Mouse (Mus musculus) right cerebral cortex, postnatal 25 days (tissue): Measurements from ENCODE around the gene Sh3gl1.
A peak's percentile ranks its signal among the peaks of the same experiment; 100 is the strongest.
"Not testable (repeated sequence)": the region's sequence is repeated elsewhere in the genome, so short reads cannot be mapped to it uniquely, and the experiment has no call there.

Source experiments
- DNase-seq: peaks from one replicate; pipeline ENCODE4 v3.0.0; 2022

Sh3gl1 gene

GRCm38 (mm10) chr17:56036176-56036900 is at the start of gene Sh3gl1:
Sh3gl1 (minus strand) TSS chr17:56036635.
- DNase-seq = peak; percentile 100

- DNase-seq = peak; percentile 42
Measured at GRCm38 (mm10) chr17:56080781-56081585, 44.5 kb upstream of the Sh3gl1 start.

GRCm38 (mm10) chr17:56079921-56080320 is 43.5 kb upstream of the Sh3gl1 start:
- DNase-seq = no peak

- peak; percentile 99 for DNase-seq
Measured at GRCm38 (mm10) chr17:56078880-56079795, 42.7 kb upstream of the Sh3gl1 start, which contains the start of gene Hdgfl2. Hdgfl2 (plus strand) TSS chr17:56079634.

- DNase-seq = not testable (repeated sequence)
Measured at GRCm38 (mm10) chr17:56078361-56078760, 41.9 kb upstream of the Sh3gl1 start.

GRCm38 (mm10) chr17:56077523-56077922 is 41.1 kb upstream of the Sh3gl1 start:
- no peak for DNase-seq

GRCm38 (mm10) chr17:56074827-56075208 is 38.4 kb upstream of the Sh3gl1 start, which contains the start of gene Ubxn6:
Ubxn6 (minus strand) TSS chr17:56075028.
- DNase-seq = peak; percentile 98

GRCm38 (mm10) chr17:56074097-56074826 is 37.8 kb upstream of the Sh3gl1 start:
- DNase-seq = peak; percentile 45

- no peak for DNase-seq
Measured at GRCm38 (mm10) chr17:56072243-56072642, 35.8 kb upstream of the Sh3gl1 start.

GRCm38 (mm10) chr17:56071126-56071525 is 34.7 kb upstream of the Sh3gl1 start:
- no peak for DNase-seq

- no peak for DNase-seq
Measured at GRCm38 (mm10) chr17:56069066-56069465, 32.6 kb upstream of the Sh3gl1 start.

- no peak for DNase-seq
Measured at GRCm38 (mm10) chr17:56066451-56066850, 30.0 kb upstream of the Sh3gl1 start.

GRCm38 (mm10) chr17:56065715-56066114 is 29.3 kb upstream of the Sh3gl1 start:
- not testable (repeated sequence) for DNase-seq

- no peak for DNase-seq
Measured at GRCm38 (mm10) chr17:56062081-56062480, 25.6 kb upstream of the Sh3gl1 start.

GRCm38 (mm10) chr17:56057381-56058120 is 21.1 kb upstream of the Sh3gl1 start:
- DNase-seq = no peak

GRCm38 (mm10) chr17:56055945-56056678 is 19.7 kb upstream of the Sh3gl1 start:
- no peak for DNase-seq

GRCm38 (mm10) chr17:56054938-56055337 is 18.5 kb upstream of the Sh3gl1 start:
- DNase-seq = no peak

- no peak for DNase-seq
Measured at GRCm38 (mm10) chr17:56051369-56051768, 14.9 kb upstream of the Sh3gl1 start.

- DNase-seq = no peak
Measured at GRCm38 (mm10) chr17:56040857-56041163, 4.4 kb upstream of the Sh3gl1 start.

- DNase-seq = peak; percentile 96
Measured at GRCm38 (mm10) chr17:56040030-56040856, 3.8 kb upstream of the Sh3gl1 start, which contains the start of gene Chaf1a. Chaf1a (plus strand) TSS chr17:56040439.
